Mouse (Mus musculus) embryonic fibroblast, embryonic 13.5 days (primary cell): Measurements from ENCODE around the gene Ache. TPM values are rescaled to one million over a fixed set of nuclear protein-coding genes. Genes with fewer than 3 reads are reported as not detected.
A peak's percentile ranks its signal among the peaks of the same experiment; 100 is the strongest.

Source experiments
- H3K27ac ChIP-seq: 2 replicates; pipeline ENCODE4 v1.5.1; 2012; ENCODE audit warnings: low read length, control low read depth, inconsistent platforms; ENCODE audit not compliant: insufficient read depth
- H3K4me1 ChIP-seq: 2 replicates; pipeline ENCODE4 v1.6.1; 2011; ENCODE audit warnings: low read length; ENCODE audit not compliant: control insufficient read depth, insufficient read depth
- H3K4me3 ChIP-seq: 2 replicates; pipeline ENCODE4 v1.5.1; 2011; ENCODE audit warnings: mild to moderate bottlenecking, control low read depth, low read length; ENCODE audit not compliant: insufficient read depth
- CTCF ChIP-seq: IDR thresholded peaks from 2 replicates; pipeline ENCODE4 v1.5.1; 2011; ENCODE audit warnings: mild to moderate bottlenecking, control low read depth, low read length, moderate library complexity, borderline replicate concordance; ENCODE audit not compliant: insufficient read depth
- POLR2A ChIP-seq: IDR thresholded peaks from 2 replicates; pipeline ENCODE4 v1.6.1; 2011; ENCODE audit warnings: low read depth, mild to moderate bottlenecking, control low read depth, low read length, moderate library complexity
- polyA plus RNA-seq: library from polyadenylated mRNA; stranded (reverse); fragments of >200 nt; gene quantifications from 2 replicates; pipeline ENCODE4 v1.2.4, GENCODE M21; 2011; ENCODE audit warnings: low read depth; ENCODE audit not compliant: missing spikeins, insufficient read length

Ache gene
- polyA plus RNA-seq, 1 experiment: 0.33 TPM

GRCm38 (mm10) chr5:137295712-137296111 lies 8.4 kb downstream of the Ache start:
- no peak overlapping the region for H3K4me3 ChIP-seq
- TF ChIP-seq CTCF (no peak), POLR2A (no peak)

GRCm38 (mm10) chr5:137297126-137297525 lies 9.8 kb downstream of the Ache start:
- Histone ChIP-seq H3K4me1 (no peaks in the 10 kb centered on the region), H3K4me3 (no peak overlapping the region), H3K27ac (no peak overlapping the region)
- TF ChIP-seq CTCF (no peak), POLR2A (no peak)

More at GRCm38 (mm10) chr5:137295712-137296111, 8.4 kb downstream of the Ache start:
- Histone ChIP-seq H3K27ac (no peak overlapping the region), H3K4me1 (no peaks in the 10 kb centered on the region)

DNA sequence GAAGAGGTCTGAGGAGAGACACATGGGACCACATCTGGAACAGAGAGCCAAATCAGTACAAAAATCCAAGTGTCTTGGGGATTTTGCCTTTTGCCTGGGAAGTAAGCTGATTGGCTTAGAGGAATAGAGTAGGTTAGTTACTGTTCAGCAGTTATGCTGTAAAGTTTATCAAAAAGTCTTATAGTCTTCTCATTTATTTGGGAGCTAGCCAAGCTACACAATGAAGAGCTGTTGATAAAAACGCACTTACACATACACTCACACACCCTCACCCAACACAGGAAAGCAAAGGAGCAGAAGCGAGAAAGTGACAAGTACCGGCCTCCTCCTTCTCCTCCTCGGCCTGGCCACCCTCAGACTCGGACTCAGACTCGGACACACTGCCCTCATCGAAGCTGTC lies 11.9 kb downstream of the Ache start:
- no peaks in the 10 kb centered on the region for H3K4me1 ChIP-seq
- TF ChIP-seq POLR2A: no peak
- TF ChIP-seq CTCF: no peak
- H3K27ac ChIP-seq: no peak overlapping the region
- H3K4me3 ChIP-seq: no peak overlapping the region

DNA sequence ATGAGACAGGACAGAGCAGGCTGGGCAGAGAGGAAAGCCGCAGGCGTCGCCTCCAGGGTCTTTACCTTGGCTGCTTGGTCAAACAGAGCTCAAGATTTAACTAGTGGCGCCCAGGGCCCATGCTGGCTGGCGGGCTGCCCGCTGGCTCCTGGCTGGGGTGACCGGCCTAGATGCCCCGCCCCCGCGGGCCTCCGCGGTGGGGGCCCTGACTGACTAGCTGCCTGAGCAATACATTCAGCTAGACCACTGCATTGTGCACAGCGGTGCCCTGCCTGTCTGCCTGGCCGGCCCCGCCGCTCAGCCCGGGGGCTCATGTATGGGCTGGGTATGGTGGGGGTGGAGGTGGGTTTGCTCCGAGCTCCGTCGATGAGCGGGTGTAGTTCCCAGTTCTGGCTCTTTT lies 13.9 kb downstream of the Ache start:
- TF ChIP-seq POLR2A (no peak), CTCF (no peak)
- no peak overlapping the region for H3K4me3 ChIP-seq
- no peak overlapping the region for H3K27ac ChIP-seq
- H3K4me1 ChIP-seq: peaks cover 14% of the 10 kb centered on the region

DNA sequence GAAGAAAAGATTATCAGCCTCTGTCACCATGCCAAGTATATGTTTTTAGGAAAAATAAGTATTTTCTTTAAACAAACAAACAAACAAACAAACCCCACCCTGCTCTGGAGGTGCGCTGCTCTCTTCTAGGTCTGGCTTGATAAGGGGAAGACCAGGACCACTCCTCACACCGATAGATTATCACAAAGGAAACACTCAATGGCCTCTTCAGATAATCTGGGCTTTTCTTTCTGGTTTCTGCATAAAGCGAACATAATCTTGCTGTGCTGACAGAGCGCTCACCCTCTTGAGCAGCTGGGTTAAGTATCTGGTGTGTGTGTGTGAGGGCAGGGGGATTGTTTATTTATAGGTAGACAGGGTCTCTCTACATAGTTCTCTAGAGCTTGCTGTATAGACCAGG lies 16.3 kb downstream of the Ache start:
- Histone ChIP-seq H3K27ac (no peak overlapping the region), H3K4me3 (no peak overlapping the region), H3K4me1 (peaks cover 14% of the 10 kb centered on the region)
- no peak for TF ChIP-seq POLR2A
- no peak for TF ChIP-seq CTCF

DNA sequence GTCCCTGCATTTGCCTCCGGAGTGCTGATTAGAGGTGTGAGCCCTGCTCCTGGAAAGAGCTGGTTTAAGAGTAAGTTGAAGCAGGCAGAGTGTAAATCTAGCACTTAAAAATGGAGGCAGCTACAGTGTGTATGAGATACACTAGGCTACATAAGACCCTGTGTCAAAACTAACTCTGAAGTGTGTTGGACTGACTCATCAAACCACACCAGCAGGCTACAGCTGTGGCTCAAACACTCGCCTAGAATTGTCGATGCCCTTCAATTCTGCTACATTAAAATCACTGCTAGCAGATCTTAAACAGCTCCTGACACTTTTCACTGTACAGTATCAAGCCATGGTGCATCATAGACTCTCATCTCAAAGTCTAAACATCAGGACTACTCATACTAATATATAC lies 16.8 kb downstream of the Ache start:
- TF ChIP-seq CTCF (no peak), POLR2A (no peak)
- H3K4me3 ChIP-seq: no peak overlapping the region
- H3K27ac ChIP-seq: no peak overlapping the region
- H3K4me1 ChIP-seq: peaks cover 14% of the 10 kb centered on the region

DNA sequence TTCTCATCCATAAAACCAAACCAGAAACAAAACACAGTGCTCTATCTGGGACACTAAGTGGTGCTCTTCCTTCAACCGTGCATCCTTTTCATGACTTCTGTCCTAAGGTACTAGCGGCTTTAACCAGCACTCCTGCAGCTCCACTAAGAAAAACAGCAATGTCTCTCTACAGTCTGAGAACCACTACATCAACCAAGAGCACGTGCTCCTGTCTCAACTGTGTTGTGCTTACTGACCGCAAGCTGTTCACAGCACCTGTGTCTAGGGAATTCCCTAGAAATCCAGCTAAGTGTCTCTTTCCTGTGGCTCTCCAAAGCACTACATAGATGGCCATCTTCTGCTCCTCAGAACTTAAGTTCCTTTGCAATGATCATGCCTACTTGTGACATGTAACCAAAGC lies 17.5 kb downstream of the Ache start:
- TF ChIP-seq CTCF: no peak
- TF ChIP-seq POLR2A: no peak
- Histone ChIP-seq H3K27ac (no peak overlapping the region), H3K4me1 (peaks cover 14% of the 10 kb centered on the region), H3K4me3 (peak overlapping the region; percentile 81)

DNA sequence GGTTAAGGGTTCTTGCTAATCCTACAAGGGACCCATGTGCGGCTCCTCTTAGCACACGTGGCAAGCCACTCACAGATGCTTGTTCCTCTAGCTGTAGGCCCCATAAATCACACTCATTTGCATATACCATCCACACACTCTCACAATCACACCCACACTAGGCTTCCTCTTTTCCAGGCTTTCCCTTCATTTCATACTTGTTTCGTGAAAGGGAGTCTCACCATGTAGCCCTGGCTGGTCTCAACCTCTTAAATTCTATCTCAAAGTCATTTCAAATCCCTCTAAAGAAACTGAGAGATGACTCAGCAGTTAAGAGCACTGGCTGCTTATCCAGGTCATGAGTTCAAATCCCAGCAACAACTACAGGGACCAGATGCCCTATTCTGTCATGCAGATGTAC lies 18.5 kb downstream of the Ache start:
- Histone ChIP-seq H3K27ac (no peak overlapping the region), H3K4me1 (peaks cover 14% of the 10 kb centered on the region)
- TF ChIP-seq POLR2A: no peak
- TF ChIP-seq CTCF: no peak

DNA sequence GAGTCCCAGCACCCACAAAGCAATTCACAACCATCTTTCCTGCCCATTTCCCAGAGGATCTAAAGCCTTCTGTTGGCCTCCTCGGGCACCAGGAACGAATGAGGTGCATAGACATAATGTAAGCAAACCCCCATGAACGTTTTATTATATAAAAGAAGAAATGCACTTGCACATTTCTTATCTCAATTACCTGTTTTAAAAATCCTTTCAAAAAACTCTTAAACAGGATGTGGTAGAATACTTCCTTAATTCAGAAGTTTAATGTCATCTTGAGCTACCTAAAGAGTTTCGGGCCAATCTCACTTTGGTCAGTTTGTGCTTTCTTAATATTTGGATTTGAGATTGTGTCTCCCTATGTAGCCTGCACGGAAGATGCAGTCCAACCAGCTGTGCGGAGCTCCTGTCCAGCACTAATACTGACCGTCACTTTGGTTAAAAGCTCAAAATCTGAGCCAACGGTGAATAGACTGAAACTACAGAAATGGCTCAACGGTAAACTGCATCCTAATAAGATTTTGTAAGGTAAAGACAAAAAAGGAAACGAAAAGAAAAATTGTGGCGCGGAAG lies 19.2 kb downstream of the Ache start:
- Histone ChIP-seq H3K27ac (peak overlapping the region; percentile 79; the same call in 1 of the 2 replicates), H3K4me3 (peak overlapping the region; percentile 81), H3K4me1 (peaks cover 14% of the 10 kb centered on the region)
- TF ChIP-seq CTCF: no peak
- TF ChIP-seq POLR2A: no peak

More for the DNA sequence above, 18.5 kb downstream of the Ache start:
- H3K4me3 ChIP-seq: peak overlapping the region; percentile 81

GRCm38 (mm10) chr5:137307071-137307912 lies 20.0 kb downstream of the Ache start, which contains the start of gene Srrt:
TSS of gene Srrt (minus strand) at chr5:137307674.
- peak within 1 kb of the TSS; percentile 81 for H3K4me3 ChIP-seq
- peaks cover 14% of the 10 kb centered on the region for H3K4me1 ChIP-seq
- TF ChIP-seq CTCF: no peak
- TF ChIP-seq POLR2A: peak; percentile 87
- H3K27ac ChIP-seq: peak within 1 kb of the TSS; percentile 79
